Mouse (Mus musculus): ENCODE data around the gene Fbp1. TPM values are rescaled to one million over a fixed set of nuclear protein-coding genes. Genes with fewer than 3 reads are reported as not detected.
"Not testable (repeated sequence)": the region's sequence is repeated elsewhere in the genome, so short reads cannot be mapped to it uniquely, and the experiment has no call there.

The Fbp1 gene
- polyA plus RNA-seq (2012; fragmentation: generic; extraction: Trizol), result not detected
- long read RNA-seq, experiment 1, result 0 reads
- long read RNA-seq, experiment 2, result 0 reads

GRCm38 (mm10) chr13:62887712-62888441, at the start of gene Fbp1:
Gene Fbp1 (minus strand): TSS chr13:62888282.
- H3K27me3 ChIP-seq (ENCODE audit: control insufficient read depth, insufficient read depth, insufficient read length), result peaks cover 45% of the 10 kb centered on the region
- no peaks in the 10 kb centered on the region for H3K79me3 ChIP-seq (ENCODE audit: low read depth)
- no peaks in the 10 kb centered on the region for H3K36me3 ChIP-seq (ENCODE audit: control insufficient read depth, insufficient read depth)
- H3K79me2 ChIP-seq (ENCODE audit: control insufficient read depth, insufficient read depth), result no peaks in the 10 kb centered on the region
- no peak within 1 kb of the TSS for H3ac ChIP-seq (ENCODE audit: control insufficient read depth, insufficient read length, low read depth)
- no peak within 1 kb of the TSS for H3K4me3 ChIP-seq (ENCODE audit: insufficient read depth, poor library complexity, severe bottlenecking)
- TF ChIP-seq CTCF (IDR thresholded peaks at IDR 0.05; ENCODE audit: control insufficient read depth, insufficient read depth, insufficient read length), result no peak
- TF ChIP-seq MYOD1 (IDR thresholded peaks at IDR 0.05; ENCODE audit: control insufficient read depth, insufficient read length, low read depth), result no peak
- no peak for TF ChIP-seq FOSL1 (IDR thresholded peaks at IDR 0.05; ENCODE audit: insufficient read depth, low read length, poor library complexity, severe bottlenecking)

GRCm38 (mm10) chr13:62932452-62932851, 44.4 kb upstream of the Fbp1 start:
- no peaks in the 10 kb centered on the region for H3K79me3 ChIP-seq (ENCODE audit: low read depth)
- no peaks in the 10 kb centered on the region for H3K36me3 ChIP-seq (ENCODE audit: control insufficient read depth, insufficient read depth)
- no peak overlapping the region for H3ac ChIP-seq (ENCODE audit: control insufficient read depth, insufficient read length, low read depth)
- no peak overlapping the region for H3K4me3 ChIP-seq (ENCODE audit: insufficient read depth, poor library complexity, severe bottlenecking)
- no peaks in the 10 kb centered on the region for H3K27me3 ChIP-seq (ENCODE audit: control insufficient read depth, insufficient read depth, insufficient read length)
- TF ChIP-seq CTCF (IDR thresholded peaks at IDR 0.05; ENCODE audit: control insufficient read depth, insufficient read depth, insufficient read length), result no peak
- H3K79me2 ChIP-seq (ENCODE audit: control insufficient read depth, insufficient read depth), result no peaks in the 10 kb centered on the region

GRCm38 (mm10) chr13:62929766-62930389, 41.8 kb upstream of the Fbp1 start:
- H3K79me3 ChIP-seq (ENCODE audit: low read depth), result no peaks in the 10 kb centered on the region
- no peaks in the 10 kb centered on the region for H3K79me2 ChIP-seq (ENCODE audit: control insufficient read depth, insufficient read depth)
- H3K27me3 ChIP-seq (ENCODE audit: control insufficient read depth, insufficient read depth, insufficient read length), result no peaks in the 10 kb centered on the region
- TF ChIP-seq CTCF (IDR thresholded peaks at IDR 0.05; ENCODE audit: control insufficient read depth, insufficient read depth, insufficient read length) (no peak), MAX (IDR thresholded peaks at IDR 0.05) (no peak), MYOD1 (IDR thresholded peaks at IDR 0.05; ENCODE audit: control insufficient read depth, insufficient read length, low read depth) (no peak), FOSL1 (IDR thresholded peaks at IDR 0.05; ENCODE audit: insufficient read depth, low read length, poor library complexity, severe bottlenecking) (no peak), CEBPB (IDR thresholded peaks at IDR 0.05; ENCODE audit: low read depth) (no peak), USF1 (IDR thresholded peaks at IDR 0.05; ENCODE audit: low read depth) (no peak), MYOG (IDR thresholded peaks at IDR 0.05; ENCODE audit: control insufficient read depth, extremely low read depth, insufficient read length) (no peak)
- H3K4me3 ChIP-seq (ENCODE audit: insufficient read depth, poor library complexity, severe bottlenecking), result no peak overlapping the region
- no peak overlapping the region for H3ac ChIP-seq (ENCODE audit: control insufficient read depth, insufficient read length, low read depth)
- no peaks in the 10 kb centered on the region for H3K36me3 ChIP-seq (ENCODE audit: control insufficient read depth, insufficient read depth)

- H3K27me3 ChIP-seq (ENCODE audit: control insufficient read depth, insufficient read depth, insufficient read length); H3K79me3 ChIP-seq (ENCODE audit: low read depth); H3K79me2 ChIP-seq (ENCODE audit: control insufficient read depth, insufficient read depth): not testable (repeated sequence)
Observed at GRCm38 (mm10) chr13:62929144-62929543, 41.1 kb upstream of the Fbp1 start.

GRCm38 (mm10) chr13:62927470-62927869, 39.4 kb upstream of the Fbp1 start:
- Histone ChIP-seq H3K79me2 (ENCODE audit: control insufficient read depth, insufficient read depth) (no peaks in the 10 kb centered on the region), H3K27me3 (ENCODE audit: control insufficient read depth, insufficient read depth, insufficient read length) (no peaks in the 10 kb centered on the region), H3K36me3 (ENCODE audit: control insufficient read depth, insufficient read depth) (no peaks in the 10 kb centered on the region), H3ac (ENCODE audit: control insufficient read depth, insufficient read length, low read depth) (no peak overlapping the region), H3K79me3 (ENCODE audit: low read depth) (no peaks in the 10 kb centered on the region), H3K4me3 (ENCODE audit: insufficient read depth, poor library complexity, severe bottlenecking) (no peak overlapping the region)
- no peak for TF ChIP-seq USF1 (IDR thresholded peaks at IDR 0.05; ENCODE audit: low read depth)
- TF ChIP-seq CTCF (IDR thresholded peaks at IDR 0.05; ENCODE audit: control insufficient read depth, insufficient read depth, insufficient read length), result no peak
- TF ChIP-seq MAX (IDR thresholded peaks at IDR 0.05), result no peak
- no peak for TF ChIP-seq CEBPB (IDR thresholded peaks at IDR 0.05; ENCODE audit: low read depth)

More at GRCm38 (mm10) chr13:62929144-62929543, 41.1 kb upstream of the Fbp1 start:
- H3K4me3 ChIP-seq (ENCODE audit: insufficient read depth, poor library complexity, severe bottlenecking); H3K36me3 ChIP-seq (ENCODE audit: control insufficient read depth, insufficient read depth); H3ac ChIP-seq (ENCODE audit: control insufficient read depth, insufficient read length, low read depth): not testable (repeated sequence)

- Histone ChIP-seq H3K79me3 (ENCODE audit: low read depth) (no peaks in the 10 kb centered on the region), H3K36me3 (ENCODE audit: control insufficient read depth, insufficient read depth) (no peaks in the 10 kb centered on the region), H3K27me3 (ENCODE audit: control insufficient read depth, insufficient read depth, insufficient read length) (no peaks in the 10 kb centered on the region), H3ac (ENCODE audit: control insufficient read depth, insufficient read length, low read depth) (no peak overlapping the region), H3K4me3 (ENCODE audit: insufficient read depth, poor library complexity, severe bottlenecking) (no peak overlapping the region), H3K79me2 (ENCODE audit: control insufficient read depth, insufficient read depth) (no peaks in the 10 kb centered on the region)
- TF ChIP-seq CTCF (IDR thresholded peaks at IDR 0.05; ENCODE audit: control insufficient read depth, insufficient read depth, insufficient read length), result peak; percentile 47
- no peak for TF ChIP-seq MAX (IDR thresholded peaks at IDR 0.05)
- TF ChIP-seq MYOD1 (IDR thresholded peaks at IDR 0.05; ENCODE audit: control insufficient read depth, insufficient read length, low read depth), result no peak
- no peak for TF ChIP-seq MYOG (IDR thresholded peaks at IDR 0.05; ENCODE audit: control insufficient read depth, extremely low read depth, insufficient read length)
- TF ChIP-seq FOSL1 (IDR thresholded peaks at IDR 0.05; ENCODE audit: insufficient read depth, low read length, poor library complexity, severe bottlenecking), result no peak
Observed at GRCm38 (mm10) chr13:62926479-62926878, 38.4 kb upstream of the Fbp1 start.

All from C2C12 (cell line).